Mouse (Mus musculus) myocyte (in vitro differentiated cells): ENCODE results near the gene Mindy4.

Experiments
- E2F4 ChIP-seq: IDR thresholded peaks from one replicate; pipeline ENCODE4 v1.6.1; 2011; ENCODE audit warnings: mild to moderate bottlenecking, control low read depth, moderate library complexity; ENCODE audit not compliant: insufficient read depth
- MAX ChIP-seq: IDR thresholded peaks from one replicate; pipeline ENCODE4 v1.6.1; 2011; ENCODE audit warnings: low read depth, mild to moderate bottlenecking, control low read depth
- MYOD1 ChIP-seq, 3 experiments: IDR thresholded peaks; one replicate each; pipeline ENCODE4 v1.6.1; 2011; ENCODE audit warnings: control low read depth in 2 of 3, low read depth in 2 of 3, mild to moderate bottlenecking in 2 of 3, moderate library complexity in 1 of 3; ENCODE audit not compliant: insufficient read length in 2 of 3, control insufficient read depth in 1 of 3
- POLR2A ChIP-seq: IDR thresholded peaks from one replicate; pipeline ENCODE4 v1.6.1; 2011; ENCODE audit warnings: low read depth, mild to moderate bottlenecking, control low read depth, moderate library complexity; ENCODE audit not compliant: insufficient read length
- POLR2AphosphoS2 ChIP-seq: IDR thresholded peaks from one replicate; pipeline ENCODE4 v1.6.1; 2011; ENCODE audit warnings: low read depth, control low read depth; ENCODE audit not compliant: insufficient read length
- REST ChIP-seq: IDR thresholded peaks from one replicate; pipeline ENCODE4 v1.6.1; 2011; ENCODE audit warnings: mild to moderate bottlenecking, control low read depth, moderate library complexity; ENCODE audit not compliant: insufficient read depth, insufficient read length
- SRF ChIP-seq: IDR thresholded peaks from one replicate; pipeline ENCODE4 v1.6.1; 2011; ENCODE audit warnings: low read depth; ENCODE audit not compliant: control insufficient read depth, insufficient read length
- TCF12 ChIP-seq: IDR thresholded peaks from one replicate; pipeline ENCODE4 v1.6.1; 2011; ENCODE audit warnings: mild to moderate bottlenecking, control low read depth; ENCODE audit not compliant: poor library complexity, insufficient read depth, severe bottlenecking
- USF1 ChIP-seq: IDR thresholded peaks from one replicate; pipeline ENCODE4 v1.6.1; 2011; ENCODE audit warnings: low read depth, mild to moderate bottlenecking, control low read depth, moderate library complexity

GRCm38 (mm10) chr6:55272952-55273351 is 69.8 kb downstream of the Mindy4 start:
- TF ChIP-seq REST = no peak
- no peak for TF ChIP-seq POLR2A
- no peak for TF ChIP-seq MAX
- TF ChIP-seq TCF12 = no peak
- TF ChIP-seq E2F4 = no peak
- TF ChIP-seq MYOD1 (IDR thresholded peaks at IDR 0.05; ENCODE audit: control insufficient read depth in 1 of 3, insufficient read length in 2 of 3, low read depth in 2 of 3) = no peak
- TF ChIP-seq USF1 = no peak
- no peak for TF ChIP-seq SRF
- TF ChIP-seq POLR2AphosphoS2 = no peak
